Mouse (Mus musculus) midbrain, embryonic 12.5 days (tissue): ENCODE measurements around the gene Clip4. TPM values are rescaled to one million over a fixed set of nuclear protein-coding genes. Genes with fewer than 3 reads are reported as not detected.

Experiments used
- ATAC-seq: fragments of 200-750 bp; cut with Nextera tagmentation; 2 replicates; pipeline ENCODE4 v1.8.0; 2017; ENCODE audit warnings: low read depth, moderate TSS enrichment, moderate library complexity; ENCODE audit not compliant: low FRiP score
- H3K27ac ChIP-seq: fragments of 300-500 bp; sonication (generic); replicated peaks from 2 replicates; pipeline ENCODE4 v1.5.1; 2016; ENCODE audit warnings: mild to moderate bottlenecking
- H3K27me3 ChIP-seq: fragments of 300-500 bp; sonication (generic); 2 replicates; pipeline ENCODE4 v1.6.1; 2016; ENCODE audit warnings: mild to moderate bottlenecking
- H3K36me3 ChIP-seq: fragments of 300-500 bp; sonication (generic); 2 replicates; pipeline ENCODE4 v1.6.1; 2016
- H3K4me1 ChIP-seq: fragments of 300-500 bp; sonication (generic); 2 replicates; pipeline ENCODE4 v1.6.1; 2016
- H3K4me2 ChIP-seq: fragments of 300-500 bp; sonication (generic); replicated peaks from 2 replicates; pipeline ENCODE4 v1.6.1; 2016; ENCODE audit warnings: mild to moderate bottlenecking, moderate library complexity
- H3K4me3 ChIP-seq: fragments of 300-500 bp; sonication (generic); 2 replicates; pipeline ENCODE4 v1.5.1; 2016; ENCODE audit warnings: mild to moderate bottlenecking
- H3K9ac ChIP-seq: fragments of 300-500 bp; sonication (generic); replicated peaks from 2 replicates; pipeline ENCODE4 v1.6.1; 2016; ENCODE audit warnings: mild to moderate bottlenecking, moderate library complexity
- H3K9me3 ChIP-seq: fragments of 300-500 bp; sonication (generic); 2 replicates; pipeline ENCODE4 v1.6.1; 2016; ENCODE audit warnings: mild to moderate bottlenecking
- WGBS: fragments of 180-500 bp; shearing (Covaris S2); methylation state at CpG from one replicate; pipeline ENCODE4 v1.1.7; 2016; 5-methylcytosine and 5-hydroxymethylcytosine counted together
- polyA plus RNA-seq: library from polyadenylated mRNA; unstranded; fragments of >200 nt; fragmentation: Nextera tagmentation; extraction: Ambion mirVana; gene quantifications from 2 replicates; pipeline ENCODE4 v1.2.1, GENCODE M21; 2016

Gene Clip4
- polyA plus RNA-seq, 1 experiment from 2014 or later, result 6.6 TPM

GRCm38 (mm10) chr17:71862895-71863294 is 94.6 kb downstream of the Clip4 start:
- H3K27me3 ChIP-seq, result no peaks in the 10 kb centered on the region
- no peak overlapping the region for H3K4me2 ChIP-seq
- no peak overlapping the region for H3K9ac ChIP-seq
- H3K36me3 ChIP-seq, result peaks cover 8% of the 10 kb centered on the region; the same call in 1 of the 2 replicates
- no peak overlapping the region for H3K4me3 ChIP-seq
- no peaks in the 10 kb centered on the region for H3K4me1 ChIP-seq
- no peak for ATAC-seq
- H3K27ac ChIP-seq, result no peak overlapping the region
- WGBS, result 85% methylated on average over 4 of the region's 4 CpGs
- H3K9me3 ChIP-seq, result no peaks in the 10 kb centered on the region

GRCm38 (mm10) chr17:71864039-71864438 is 95.8 kb downstream of the Clip4 start:
- H3K27ac ChIP-seq, result no peak overlapping the region
- no peak for ATAC-seq
- H3K9me3 ChIP-seq, result no peaks in the 10 kb centered on the region
- H3K9ac ChIP-seq, result no peak overlapping the region
- no peaks in the 10 kb centered on the region for H3K27me3 ChIP-seq
- no peak overlapping the region for H3K4me3 ChIP-seq
- peaks cover 6% of the 10 kb centered on the region; the same call in 1 of the 2 replicates for H3K36me3 ChIP-seq
- H3K4me1 ChIP-seq, result no peaks in the 10 kb centered on the region
- WGBS, result 86% methylated on average over 8 of the region's 8 CpGs
- H3K4me2 ChIP-seq, result no peak overlapping the region

- Histone ChIP-seq H3K4me1 (0 out of 2 replicates have a peak, but pooled peaks cover 3% of the 10 kb centered on the region), H3K27ac (no peak overlapping the region), H3K36me3 (no peaks in the 10 kb centered on the region), H3K4me2 (no peak overlapping the region), H3K9ac (no peak overlapping the region), H3K4me3 (no peak overlapping the region), H3K27me3 (no peaks in the 10 kb centered on the region; the same call in 1 of the 2 replicates), H3K9me3 (no peaks in the 10 kb centered on the region)
- 82% methylated on average over 5 of the region's 5 CpGs for WGBS
- no peak for ATAC-seq
Observed at GRCm38 (mm10) chr17:71865437-71865836, 97.2 kb downstream of the Clip4 start.

- Histone ChIP-seq H3K27ac (no peak overlapping the region), H3K36me3 (no peaks in the 10 kb centered on the region), H3K4me1 (0 out of 2 replicates have a peak, but pooled peaks cover 3% of the 10 kb centered on the region), H3K9ac (no peak overlapping the region), H3K4me2 (no peak overlapping the region), H3K9me3 (no peaks in the 10 kb centered on the region), H3K27me3 (no peaks in the 10 kb centered on the region; the same call in 1 of the 2 replicates), H3K4me3 (no peak overlapping the region)
- 82% methylated on average over 2 of the region's 2 CpGs for WGBS
- no peak for ATAC-seq
Observed at GRCm38 (mm10) chr17:71867892-71868291, 99.6 kb downstream of the Clip4 start.

GRCm38 (mm10) chr17:71868828-71869227 is 100.6 kb downstream of the Clip4 start:
- 73% methylated on average over 12 of the region's 12 CpGs for WGBS
- Histone ChIP-seq H3K4me2 (peak overlapping the region; percentile 83; the same call in 1 of the 2 replicates), H3K4me3 (no peak overlapping the region; the same call in 1 of the 2 replicates), H3K27ac (no peak overlapping the region), H3K9ac (no peak overlapping the region), H3K9me3 (no peaks in the 10 kb centered on the region), H3K4me1 (0 out of 2 replicates have a peak, but pooled peaks cover 3% of the 10 kb centered on the region), H3K27me3 (no peaks in the 10 kb centered on the region; the same call in 1 of the 2 replicates), H3K36me3 (no peaks in the 10 kb centered on the region)
- no peak for ATAC-seq

- H3K27ac ChIP-seq, result no peak overlapping the region
- H3K9me3 ChIP-seq, result no peaks in the 10 kb centered on the region
- no peaks in the 10 kb centered on the region for H3K36me3 ChIP-seq
- 0 out of 2 replicates have a peak, but pooled peaks cover 3% of the 10 kb centered on the region for H3K4me1 ChIP-seq
- H3K9ac ChIP-seq, result peak overlapping the region; percentile 76
- peak overlapping the region; percentile 56 for H3K4me3 ChIP-seq
- WGBS, result 6% methylated on average over 59 of the region's 60 CpGs
- H3K4me2 ChIP-seq, result peak overlapping the region; percentile 83
- ATAC-seq, result peak; percentile 91
- no peaks in the 10 kb centered on the region; the same call in 1 of the 2 replicates for H3K27me3 ChIP-seq
Observed at GRCm38 (mm10) chr17:71869372-71870231, 101.3 kb downstream of the Clip4 start.

GRCm38 (mm10) chr17:71870232-71870621 is 102.0 kb downstream of the Clip4 start:
- Histone ChIP-seq H3K27ac (no peak overlapping the region), H3K4me3 (no peak overlapping the region), H3K9ac (no peak overlapping the region), H3K9me3 (no peaks in the 10 kb centered on the region), H3K4me2 (no peak overlapping the region; the same call in 1 of the 2 replicates), H3K36me3 (no peaks in the 10 kb centered on the region), H3K27me3 (no peaks in the 10 kb centered on the region; the same call in 1 of the 2 replicates), H3K4me1 (0 out of 2 replicates have a peak, but pooled peaks cover 3% of the 10 kb centered on the region)
- 88% methylated on average over 8 of the region's 8 CpGs for WGBS
- no peak for ATAC-seq

GRCm38 (mm10) chr17:71870641-71871040 is 102.4 kb downstream of the Clip4 start:
- Histone ChIP-seq H3K27ac (no peak overlapping the region), H3K27me3 (no peaks in the 10 kb centered on the region; the same call in 1 of the 2 replicates), H3K9ac (no peak overlapping the region), H3K36me3 (no peaks in the 10 kb centered on the region), H3K4me1 (0 out of 2 replicates have a peak, but pooled peaks cover 3% of the 10 kb centered on the region), H3K4me3 (no peak overlapping the region), H3K9me3 (no peaks in the 10 kb centered on the region), H3K4me2 (no peak overlapping the region)
- WGBS, result 82% methylated on average over 1 of the region's 1 CpGs
- ATAC-seq, result no peak

- Histone ChIP-seq H3K36me3 (no peaks in the 10 kb centered on the region), H3K9ac (no peak overlapping the region), H3K27ac (no peak overlapping the region), H3K27me3 (no peaks in the 10 kb centered on the region; the same call in 1 of the 2 replicates), H3K4me1 (0 out of 2 replicates have a peak, but pooled peaks cover 3% of the 10 kb centered on the region), H3K4me3 (no peak overlapping the region), H3K4me2 (no peak overlapping the region), H3K9me3 (no peaks in the 10 kb centered on the region)
- ATAC-seq, result no peak
- 86% methylated on average over 7 of the region's 7 CpGs for WGBS
Observed at GRCm38 (mm10) chr17:71871981-71872380, 103.7 kb downstream of the Clip4 start.

- Histone ChIP-seq H3K9ac (no peak overlapping the region), H3K9me3 (no peaks in the 10 kb centered on the region), H3K27ac (no peak overlapping the region), H3K27me3 (no peaks in the 10 kb centered on the region; the same call in 1 of the 2 replicates), H3K4me3 (no peak overlapping the region), H3K4me2 (no peak overlapping the region), H3K4me1 (0 out of 2 replicates have a peak, but pooled peaks cover 3% of the 10 kb centered on the region), H3K36me3 (no peaks in the 10 kb centered on the region)
- no peak for ATAC-seq
- 62% methylated on average over 5 of the region's 5 CpGs for WGBS
Observed at GRCm38 (mm10) chr17:71872976-71873375, 104.7 kb downstream of the Clip4 start.

GRCm38 (mm10) chr17:71874077-71874476 is 105.8 kb downstream of the Clip4 start:
- H3K4me1 ChIP-seq, result 0 out of 2 replicates have a peak, but pooled peaks cover 3% of the 10 kb centered on the region
- no peak overlapping the region for H3K4me2 ChIP-seq
- 36% methylated on average over 6 of the region's 6 CpGs for WGBS
- no peaks in the 10 kb centered on the region for H3K36me3 ChIP-seq
- ATAC-seq, result no peak
- H3K4me3 ChIP-seq, result no peak overlapping the region
- no peak overlapping the region for H3K27ac ChIP-seq
- H3K27me3 ChIP-seq, result no peaks in the 10 kb centered on the region; the same call in 1 of the 2 replicates
- no peaks in the 10 kb centered on the region for H3K9me3 ChIP-seq
- no peak overlapping the region for H3K9ac ChIP-seq

GRCm38 (mm10) chr17:71874795-71875194 is 106.5 kb downstream of the Clip4 start:
- no peaks in the 10 kb centered on the region for H3K36me3 ChIP-seq
- no peaks in the 10 kb centered on the region for H3K9me3 ChIP-seq
- no peak overlapping the region for H3K27ac ChIP-seq
- 90% methylated on average over 9 of the region's 9 CpGs for WGBS
- 0 out of 2 replicates have a peak, but pooled peaks cover 2% of the 10 kb centered on the region for H3K4me1 ChIP-seq
- H3K9ac ChIP-seq, result no peak overlapping the region
- H3K4me3 ChIP-seq, result no peak overlapping the region
- H3K4me2 ChIP-seq, result no peak overlapping the region
- no peak for ATAC-seq
- no peaks in the 10 kb centered on the region; the same call in 1 of the 2 replicates for H3K27me3 ChIP-seq
